Mouse (Mus musculus): Measurements from ENCODE around the gene Efna1.

Gene Efna1
- long read RNA-seq, experiment 1, transcript Efna1-201 (5 exons, 1,480 nt): major isoform, 17 of 18 reads
- long read RNA-seq, experiment 1, partial matches to known transcripts: 1 of 18 reads
- long read RNA-seq, experiment 1, other reads (novel, unspliced or antisense): 0 of 18 reads
- long read RNA-seq, experiment 2, transcript Efna1-201 (5 exons, 1,480 nt): major isoform, 16 of 16 reads
- long read RNA-seq, experiment 2, partial matches to known transcripts: 0 of 16 reads
- long read RNA-seq, experiment 2, other reads (novel, unspliced or antisense): 0 of 16 reads

- intact Hi-C loops (cut with DNase I): no loop called here
Observed at GRCm38 (mm10) chr3:89280606-89281511, at the start of gene Efna1. Gene Efna1 (minus strand): TSS chr3:89281142.

- intact Hi-C loops (cut with DNase I): no loop called here
Observed at GRCm38 (mm10) chr3:89330346-89330745, 49.4 kb upstream of the Efna1 start.

GRCm38 (mm10) chr3:89328623-89329022 lies 47.7 kb upstream of the Efna1 start:
- intact Hi-C loops (cut with DNase I): no loop called here

- intact Hi-C loops (cut with DNase I): no loop called here
Observed at GRCm38 (mm10) chr3:89327371-89327870, 46.5 kb upstream of the Efna1 start.

GRCm38 (mm10) chr3:89325882-89326281 lies 44.9 kb upstream of the Efna1 start:
- intact Hi-C loops (cut with DNase I): no loop called here

GRCm38 (mm10) chr3:89322514-89323165 lies 41.7 kb upstream of the Efna1 start, which contains the start of gene Efna3:
Gene Efna3 (minus strand): TSS chr3:89322965.
- intact Hi-C loops (cut with DNase I): no loop called here

- intact Hi-C loops (cut with DNase I): no loop called here
Observed at GRCm38 (mm10) chr3:89322131-89322500, 41.2 kb upstream of the Efna1 start.

- intact Hi-C loops (cut with DNase I): no loop called here
Observed at GRCm38 (mm10) chr3:89321183-89322130, 40.5 kb upstream of the Efna1 start.

GRCm38 (mm10) chr3:89320581-89321182 lies 39.7 kb upstream of the Efna1 start:
- intact Hi-C loops (cut with DNase I): no loop called here

GRCm38 (mm10) chr3:89319591-89320350 lies 38.8 kb upstream of the Efna1 start:
- intact Hi-C loops (cut with DNase I): loop anchor here (5.0 to 10.0 kb wide), 2 partner anchors 33 to 165 kb away; no protein-coding TSS in a partner anchor

GRCm38 (mm10) chr3:89318971-89319590 lies 38.1 kb upstream of the Efna1 start:
- intact Hi-C loops (cut with DNase I): loop anchor here (5.0 to 10.0 kb wide), 2 partner anchors 33 to 166 kb away; no protein-coding TSS in a partner anchor

GRCm38 (mm10) chr3:89318316-89318715 lies 37.4 kb upstream of the Efna1 start:
- intact Hi-C loops (cut with DNase I): loop anchor here (5.0 to 10.0 kb wide), 2 partner anchors 34 to 166 kb away; no protein-coding TSS in a partner anchor

GRCm38 (mm10) chr3:89317246-89317645 lies 36.3 kb upstream of the Efna1 start:
- intact Hi-C loops (cut with DNase I): loop anchor here (5.0 to 10.0 kb wide), 2 partner anchors 35 to 168 kb away; no protein-coding TSS in a partner anchor

- intact Hi-C loops (cut with DNase I): loop anchor here (5.0 to 10.0 kb wide), 2 partner anchors 35 to 168 kb away; no protein-coding TSS in a partner anchor
Observed at GRCm38 (mm10) chr3:89316833-89317232, 35.9 kb upstream of the Efna1 start.

- intact Hi-C loops (cut with DNase I): loop anchor here (5.0 to 10.0 kb wide), 2 partner anchors 36 to 169 kb away; no protein-coding TSS in a partner anchor
Observed at GRCm38 (mm10) chr3:89315930-89316831, 35.2 kb upstream of the Efna1 start.

GRCm38 (mm10) chr3:89315195-89315929 lies 34.4 kb upstream of the Efna1 start:
- intact Hi-C loops (cut with DNase I): loop anchor here (5.0 to 10.0 kb wide), 2 partner anchors 37 to 169 kb away; no protein-coding TSS in a partner anchor
